ENCODE assay signal across 8 mouse cellular contexts in the genomic region with DNA sequence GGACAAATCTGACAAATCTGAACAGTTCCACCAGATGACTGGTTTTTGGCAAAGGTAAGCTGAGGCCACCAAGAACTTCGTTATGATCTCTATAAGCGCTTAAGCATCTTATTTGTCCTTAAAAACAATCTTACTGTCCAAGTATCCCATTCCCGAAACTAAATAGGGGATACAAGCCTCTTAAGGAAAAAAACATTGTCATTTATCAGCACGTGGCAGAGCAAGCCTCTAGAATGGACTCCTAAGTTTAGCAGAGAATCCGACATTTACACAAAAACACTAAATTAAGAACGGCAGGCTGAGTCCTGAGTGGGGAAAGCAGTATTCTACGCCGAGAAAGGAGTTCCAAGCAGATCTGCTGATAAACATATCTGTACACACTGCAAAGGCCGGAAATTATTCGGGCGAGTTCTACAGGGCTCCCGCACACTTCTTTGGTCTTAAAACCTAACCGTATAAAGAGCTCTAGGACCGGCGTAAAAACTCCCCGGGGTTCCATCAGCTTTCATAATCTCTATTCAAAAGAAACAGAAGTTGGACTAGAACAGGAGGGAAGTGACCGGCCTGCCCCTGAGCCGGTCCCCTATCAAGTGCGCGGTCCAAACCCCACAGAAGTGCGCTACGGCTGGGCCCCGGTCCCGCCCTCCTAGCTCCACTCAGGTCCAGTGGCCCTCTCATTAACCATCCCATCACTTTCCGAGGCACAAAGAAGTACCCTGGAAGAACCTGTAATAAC. TPM values are rescaled to one million over a fixed set of nuclear protein-coding genes. Genes with fewer than 3 reads are reported as not detected.
DNase-seq lines count a peak whose midpoint lies in the region; ATAC-seq and TF ChIP-seq lines count a peak whose summit lies in the region.

No protein-coding gene starts in this region.

- TF ChIP-seq POLR2A in cerebellum, adult 2 months (IDR thresholded peaks at IDR 0.05; ENCODE audit: borderline replicate concordance, insufficient read depth, low read length): no peak

- peak overlapping the region; percentile 97 for H3K4me2 ChIP-seq in embryonic facial prominence, embryonic 13.5 days
- H3K4me2 ChIP-seq in intestine, embryonic 15.5 days (replicated peaks): peak overlapping the region; percentile 93

- TF ChIP-seq CTCF in cerebellum, adult 2 months (IDR thresholded peaks at IDR 0.05; ENCODE audit: borderline replicate concordance, insufficient read depth, low read depth, low read length): no peak

- H3K27ac ChIP-seq in embryonic facial prominence, embryonic 13.5 days: no peak overlapping the region
- 0 out of 2 replicates have a peak overlapping the region, but pooled peaks have one; percentile 86 for H3K27ac ChIP-seq in intestine, embryonic 15.5 days
- no peak overlapping the region for H3K27ac ChIP-seq in cerebellum, adult 2 months (ENCODE audit: insufficient read depth, low read length)

- H3K36me3 ChIP-seq in embryonic facial prominence, embryonic 13.5 days: no peaks in the 10 kb centered on the region
- H3K36me3 ChIP-seq in intestine, embryonic 15.5 days: no peaks in the 10 kb centered on the region
- peaks cover 25% of the 10 kb centered on the region for H3K36me3 ChIP-seq in megakaryocyte, embryonic 14.5 days (replicated peaks; ENCODE audit: low read length)

- ATAC-seq in embryonic facial prominence, embryonic 13.5 days (ENCODE audit: insufficient number of reproducible peaks, insufficient read depth, low FRiP score, low TSS enrichment, low read depth): no peak
- no peak for ATAC-seq in intestine, embryonic 15.5 days

- H3K27me3 ChIP-seq in embryonic facial prominence, embryonic 13.5 days: peaks cover 46% of the 10 kb centered on the region
- peaks cover 9% of the 10 kb centered on the region; the same call in 1 of the 2 replicates for H3K27me3 ChIP-seq in intestine, embryonic 15.5 days (replicated peaks)
- no peaks in the 10 kb centered on the region for H3K27me3 ChIP-seq in megakaryocyte, embryonic 14.5 days (replicated peaks)
- H3K27me3 ChIP-seq in cerebellum, adult 2 months (ENCODE audit: control insufficient read depth, insufficient read depth, low read length): peaks cover 9% of the 10 kb centered on the region; the same call in 1 of the 2 replicates

- H3K4me1 ChIP-seq in embryonic facial prominence, embryonic 13.5 days: peaks cover 29% of the 10 kb centered on the region
- H3K4me1 ChIP-seq in intestine, embryonic 15.5 days (replicated peaks): peaks cover 17% of the 10 kb centered on the region
- peaks cover 70% of the 10 kb centered on the region for H3K4me1 ChIP-seq in megakaryocyte, embryonic 14.5 days
- peaks cover 4% of the 10 kb centered on the region; the same call in 1 of the 2 replicates for H3K4me1 ChIP-seq in cerebellum, adult 2 months (ENCODE audit: control insufficient read depth, insufficient read depth, low read length)

- H3K9me3 ChIP-seq in embryonic facial prominence, embryonic 13.5 days: no peaks in the 10 kb centered on the region
- no peaks in the 10 kb centered on the region for H3K9me3 ChIP-seq in intestine, embryonic 15.5 days
- H3K9me3 ChIP-seq in megakaryocyte, embryonic 14.5 days: no peaks in the 10 kb centered on the region

- DNase-seq in spleen, adult 18-20 months: peak; percentile 32 to 49
- DNase-seq in spleen, adult 12 weeks (ENCODE audit: low spot score): no peak
- peak; percentile 61 for DNase-seq in thymus, postnatal 25 days
- DNase-seq in gastrocnemius, postnatal 4 days (ENCODE audit: low spot score in 2 of 2): no peak
- DNase-seq in cerebellum, adult 2 months: no peak

- 16% methylated on average over 25 of the region's 25 CpGs for WGBS in embryonic facial prominence, embryonic 13.5 days
- 21% methylated on average over 25 of the region's 25 CpGs for WGBS in intestine, embryonic 15.5 days
- WGBS in cerebellum, adult 2 months: 41% methylated on average over 25 of the region's 25 CpGs

- H3K9ac ChIP-seq in embryonic facial prominence, embryonic 13.5 days: peak overlapping the region; percentile 77; the same call in 1 of the 2 replicates
- peak overlapping the region; percentile 74; the same call in 1 of the 2 replicates for H3K9ac ChIP-seq in intestine, embryonic 15.5 days

- peak overlapping the region; percentile 69 for H3K4me3 ChIP-seq in embryonic facial prominence, embryonic 13.5 days
- H3K4me3 ChIP-seq in intestine, embryonic 15.5 days (replicated peaks): peak overlapping the region; percentile 75
- H3K4me3 ChIP-seq in megakaryocyte, embryonic 14.5 days (replicated peaks): peak overlapping the region; percentile 99
- no peak overlapping the region for H3K4me3 ChIP-seq in cerebellum, adult 2 months (replicated peaks; ENCODE audit: insufficient read depth, low read depth, low read length)

RNA-seq across cellular contexts. Expression of gene B3gnt2, which starts 2.9 kb away (rescaled TPM):
- 7.0 and 8.5 TPM in 2 replicates for polyA plus RNA-seq in embryonic facial prominence, embryonic 13.5 days (2015; fragmentation: Nextera tagmentation; extraction: Ambion mirVana)
- polyA plus RNA-seq in intestine, embryonic 15.5 days (2015; fragmentation: Nextera tagmentation; extraction: Ambion mirVana): 8.8 and 11.9 TPM in 2 replicates
- polyA plus RNA-seq in megakaryocyte, embryonic 14.5 days (2012; ENCODE audit: insufficient read depth, low replicate concordance): 6.1 TPM in 1 of 2 replicates, not detected in the other
- total RNA-seq in gastrocnemius, postnatal 4 days (2021): 1 to 10 TPM; 6.3 to 8.8 TPM
- 7.1 and 8.7 TPM in 2 replicates for polyA plus RNA-seq in cerebellum, adult 2 months (2012; rRNA removed)

Comparison
In these comparisons a context has a peak if more than half of its experiments do, and no peak if none do; other contexts are left out.
1. DNase-seq: peak in spleen, adult 18-20 months (2 of 2) and thymus, postnatal 25 days (single experiment); none in spleen, adult 12 weeks (single experiment), gastrocnemius, postnatal 4 days (0 of 2) and cerebellum, adult 2 months (0 of 2).